Mouse (Mus musculus): Measurements from ENCODE around the gene Ifng. TPM values are rescaled to one million over a fixed set of nuclear protein-coding genes. Genes with fewer than 3 reads are reported as not detected.

Ifng gene
- polyA plus RNA-seq, 1 experiment from 2014 or later = not detected

DNA sequence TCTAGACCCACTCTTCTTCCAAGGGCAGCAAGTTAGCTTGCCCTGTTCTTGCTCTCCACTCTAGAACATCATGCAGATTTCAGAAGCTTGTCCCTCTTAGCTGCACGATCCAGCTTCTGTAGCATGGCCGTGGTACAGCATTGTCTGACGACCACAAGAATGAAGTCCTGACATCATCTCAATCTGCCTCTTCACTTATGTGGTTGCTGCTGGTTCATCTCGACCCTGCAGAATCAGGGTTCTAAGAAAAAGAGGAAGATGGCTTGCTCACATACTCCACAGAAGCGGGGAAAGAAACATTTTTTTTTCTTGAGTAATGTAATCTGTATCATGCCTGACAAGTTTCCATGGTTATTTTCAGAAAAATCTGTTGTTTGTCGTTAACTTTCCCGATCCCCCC lies 39.9 kb downstream of the Ifng start:
- 80% methylated on average over 7 of the region's 7 CpGs for WGBS
- no peak overlapping the region for H3K4me3 ChIP-seq
- no peak for ATAC-seq (ENCODE audit: borderline replicate concordance, extremely low read depth, low FRiP score, low TSS enrichment)

DNA sequence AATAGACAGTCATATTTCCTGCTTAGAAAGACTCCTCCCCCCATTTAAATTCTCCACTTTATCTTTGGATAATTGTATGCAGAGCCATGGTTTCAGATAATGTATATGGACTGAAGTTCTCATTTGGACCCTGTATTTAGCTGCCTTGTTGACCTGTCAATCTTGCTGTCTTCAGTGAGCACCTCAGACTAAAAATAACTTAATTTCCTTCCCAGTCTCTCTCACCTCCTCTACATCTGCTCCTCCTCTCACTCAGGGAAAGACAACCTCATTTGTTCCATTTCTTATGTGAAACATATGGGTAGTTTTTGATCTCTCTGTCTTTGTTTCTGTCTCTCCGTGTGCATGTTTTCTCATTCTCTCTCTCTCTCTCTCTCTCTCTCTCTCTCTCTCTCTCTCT lies 53.3 kb downstream of the Ifng start:
- no peaks in the 10 kb centered on the region for H3K27me3 ChIP-seq
- 69% methylated on average over 1 of the region's 1 CpGs for WGBS
- H3K4me1 ChIP-seq = no peaks in the 10 kb centered on the region
- no peak for ATAC-seq (ENCODE audit: borderline replicate concordance, extremely low read depth, low FRiP score, low TSS enrichment)
- H3K4me3 ChIP-seq = no peak overlapping the region
- H3K36me3 ChIP-seq = no peaks in the 10 kb centered on the region
- no peaks in the 10 kb centered on the region for H3K9me3 ChIP-seq
- no peak overlapping the region for H3K27ac ChIP-seq
- H3K9ac ChIP-seq = no peak overlapping the region
- no peak overlapping the region for H3K4me2 ChIP-seq

More for the DNA sequence above, 39.9 kb downstream of the Ifng start:
- no peaks in the 10 kb centered on the region for H3K36me3 ChIP-seq
- H3K9me3 ChIP-seq = no peaks in the 10 kb centered on the region
- no peak overlapping the region for H3K9ac ChIP-seq
- no peaks in the 10 kb centered on the region for H3K27me3 ChIP-seq
- no peaks in the 10 kb centered on the region for H3K4me1 ChIP-seq
- no peak overlapping the region for H3K4me2 ChIP-seq
- no peak overlapping the region for H3K27ac ChIP-seq

DNA sequence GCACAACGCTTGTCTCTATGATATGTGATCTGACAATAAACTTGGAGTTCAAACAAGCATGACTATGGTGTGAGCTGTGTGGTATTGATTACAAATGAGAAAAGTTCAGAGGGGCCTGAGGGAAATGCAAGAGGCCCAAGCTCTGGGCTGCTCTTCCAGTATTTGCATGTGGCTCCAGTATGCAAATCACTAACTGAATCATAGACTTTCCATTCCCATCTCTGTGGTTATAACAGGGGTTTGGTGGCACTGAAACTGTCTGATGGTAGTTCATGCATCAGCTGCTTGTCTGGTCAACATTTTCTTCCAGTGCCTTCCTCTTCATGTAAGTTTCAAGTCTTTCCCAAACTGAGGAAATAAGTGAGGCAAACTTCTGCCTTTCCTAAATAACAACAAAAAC lies 54.5 kb downstream of the Ifng start:
- no peak overlapping the region for H3K4me3 ChIP-seq
- no peak overlapping the region for H3K27ac ChIP-seq
- no peaks in the 10 kb centered on the region for H3K27me3 ChIP-seq
- 66% methylated on average over 1 of the region's 1 CpGs for WGBS
- H3K36me3 ChIP-seq = no peaks in the 10 kb centered on the region
- no peak overlapping the region for H3K4me2 ChIP-seq
- H3K9me3 ChIP-seq = no peaks in the 10 kb centered on the region
- no peak overlapping the region for H3K9ac ChIP-seq
- no peaks in the 10 kb centered on the region for H3K4me1 ChIP-seq
- no peak for ATAC-seq (ENCODE audit: borderline replicate concordance, extremely low read depth, low FRiP score, low TSS enrichment)

Other genes with a start within 250 kb of the Ifng start
- gene Il22, start 236.1 kb upstream of the Ifng start, polyA plus RNA-seq (2015; fragmentation: Nextera tagmentation; extraction: Ambion mirVana) = not detected in 2 replicates
- gene Gm32717, start 200.3 kb upstream of the Ifng start, polyA plus RNA-seq (2015; fragmentation: Nextera tagmentation; extraction: Ambion mirVana) = not detected in 2 replicates
- gene Gm32802, start 182.4 kb upstream of the Ifng start, polyA plus RNA-seq (2015; fragmentation: Nextera tagmentation; extraction: Ambion mirVana) = not detected in 2 replicates
- gene Iltifb, start 146.0 kb upstream of the Ifng start, polyA plus RNA-seq (2015; fragmentation: Nextera tagmentation; extraction: Ambion mirVana) = not detected in 2 replicates
- gene Gm9040, start 114.1 kb upstream of the Ifng start, polyA plus RNA-seq (2015; fragmentation: Nextera tagmentation; extraction: Ambion mirVana) = 0.09 TPM in 1 of 2 replicates, not detected in the other
- 0.09 TPM in 1 of 2 replicates, not detected in the other for gene Gm9044, start 108.6 kb upstream of the Ifng start, polyA plus RNA-seq (2015; fragmentation: Nextera tagmentation; extraction: Ambion mirVana)
- not detected in 2 replicates for gene Gm9045, start 103.2 kb upstream of the Ifng start, polyA plus RNA-seq (2015; fragmentation: Nextera tagmentation; extraction: Ambion mirVana)
- not detected in 2 replicates for gene Gm9046, start 97.8 kb upstream of the Ifng start, polyA plus RNA-seq (2015; fragmentation: Nextera tagmentation; extraction: Ambion mirVana)
- not detected in 2 replicates for gene Gm9048, start 92.4 kb upstream of the Ifng start, polyA plus RNA-seq (2015; fragmentation: Nextera tagmentation; extraction: Ambion mirVana)
- gene Gm9049, start 86.9 kb upstream of the Ifng start, polyA plus RNA-seq (2015; fragmentation: Nextera tagmentation; extraction: Ambion mirVana) = not detected in 2 replicates